ENCODE assay signal across 14 mouse cellular contexts in the genomic region with DNA sequence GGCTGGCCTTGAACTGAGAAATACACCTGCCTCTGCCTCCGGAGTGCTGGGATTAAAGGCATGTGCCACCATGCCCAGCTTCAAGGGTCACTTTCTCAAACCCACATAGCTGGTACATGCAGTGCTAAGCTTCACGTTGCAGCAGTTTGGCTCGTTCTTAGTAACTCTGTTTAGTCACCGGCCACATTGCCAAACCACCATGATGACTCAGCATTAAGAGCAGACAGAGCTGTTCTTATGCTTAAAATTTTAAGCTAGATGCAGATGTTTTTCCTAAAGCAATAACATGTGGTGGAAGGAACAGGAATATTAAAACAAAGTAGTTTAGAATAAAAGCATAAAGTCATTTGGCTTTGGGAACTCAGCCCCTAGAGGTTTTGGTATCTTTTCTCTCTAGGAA.
A peak's percentile ranks its signal among the peaks of the same experiment; 100 is the strongest.
DNase-seq lines count a peak whose midpoint lies in the region; TF ChIP-seq lines count a peak whose summit lies in the region.
"Had no signal": no experiment of that assay in that cellular context is flagged by ENCODE, and none has a peak within 500 bp of the region (broad histone marks: within the 10 kb centered on the region; RNA-seq: fewer than 3 reads in every experiment).

No protein-coding gene starts in this region.

- no peaks in the 10 kb centered on the region for H3K79me2 ChIP-seq in myocyte (ENCODE audit: control insufficient read depth, insufficient read depth)

- no peak overlapping the region for H3K4me2 ChIP-seq in myocyte (ENCODE audit: low read depth)
- H3K4me2 ChIP-seq: forebrain, embryonic 12.5 days; kidney, embryonic 15.5 days had no signal

- no peak overlapping the region for H3ac ChIP-seq in myocyte (ENCODE audit: control insufficient read depth, insufficient read length)

- TF ChIP-seq CTCF in layer of hippocampus, adult 2 months (conservative IDR thresholded peaks at IDR 0.05): no peak

- no peak for TF ChIP-seq POLR2A in myocyte (IDR thresholded peaks at IDR 0.05; ENCODE audit: insufficient read length, low read depth)

- H3K27me3 ChIP-seq in myocyte (ENCODE audit: control insufficient read depth, insufficient read depth, insufficient read length): no peaks in the 10 kb centered on the region
- H3K27me3 ChIP-seq: forebrain, embryonic 12.5 days; kidney, embryonic 15.5 days had no signal

- no peak overlapping the region for H3K27ac ChIP-seq in layer of hippocampus, adult 2 months
- H3K27ac ChIP-seq: forebrain, embryonic 12.5 days; kidney, embryonic 15.5 days had no signal

- peak; percentile 4 for DNase-seq in layer of hippocampus, adult 11-12 months (ENCODE audit: low spot score)
- DNase-seq in layer of hippocampus, adult 2 months (ENCODE audit: low spot score in 2 of 2): no peak
- peak; percentile 20 for DNase-seq in Muller cell, postnatal 12 days (ENCODE audit: inconsistent ontology term)
- peak; percentile 59 for DNase-seq in brain, adult 2 months (ENCODE audit: low read depth, low spot score)
- no peak for DNase-seq in T-cell, adult 2 months (ENCODE audit: low spot score)
- DNase-seq in ovary, postnatal 36 days (ENCODE audit: low spot score): no peak
- DNase-seq: cerebellum, adult 11-12 months; layer of hippocampus, adult 9-11 months; left cerebral cortex, postnatal 4 days; liver, postnatal 0 days; thymus, postnatal 25 days had no signal

- H3K36me3 ChIP-seq in myocyte (ENCODE audit: control insufficient read depth, insufficient read depth): no peaks in the 10 kb centered on the region
- H3K36me3 ChIP-seq: forebrain, embryonic 12.5 days; kidney, embryonic 15.5 days had no signal

- no peak overlapping the region for H3K4me3 ChIP-seq in layer of hippocampus, adult 2 months
- H3K4me3 ChIP-seq in myocyte: no peak overlapping the region
- H3K4me3 ChIP-seq: forebrain, embryonic 12.5 days; kidney, embryonic 15.5 days had no signal

TF ChIP-seq in myocyte, 11 proteins besides CTCF, POLR2A, EP300 and RAD21:
- TF ChIP-seq E2F4 (IDR thresholded peaks at IDR 0.05; ENCODE audit: insufficient read depth) (no peak), CEBPB (IDR thresholded peaks at IDR 0.05; ENCODE audit: insufficient read depth, poor library complexity, severe bottlenecking) (0 out of 2 replicates have a peak, but pooled peaks have one; percentile 37), REST (IDR thresholded peaks at IDR 0.05; ENCODE audit: insufficient read depth, insufficient read length) (no peak), SRF (IDR thresholded peaks at IDR 0.05; ENCODE audit: control insufficient read depth, insufficient read length, low read depth) (no peak), MYOD1 (IDR thresholded peaks at IDR 0.05; ENCODE audit: control insufficient read depth in 1 of 3, insufficient read length in 2 of 3, low read depth in 2 of 3) (no peak), TCF3 (IDR thresholded peaks at IDR 0.05; ENCODE audit: insufficient read length, low read depth) (no peak), POLR2AphosphoS2 (IDR thresholded peaks at IDR 0.05; ENCODE audit: insufficient read length, low read depth) (no peak)
TF ChIP-seq in myocyte: peak in this region for 1.

Comparison
In these comparisons a context has a peak if more than half of its experiments do, and no peak if none do; other contexts are left out.
1. DNase-seq: peak in layer of hippocampus, adult 11-12 months (single experiment), Muller cell, postnatal 12 days (single experiment) and brain, adult 2 months (single experiment); none in layer of hippocampus, adult 2 months (0 of 2), T-cell, adult 2 months (single experiment) and ovary, postnatal 36 days (single experiment).